Mouse (Mus musculus) ovary, postnatal 36 days (tissue): Measurements from ENCODE around the gene Dpagt1.
"Not testable (repeated sequence)": the region's sequence is repeated elsewhere in the genome, so short reads cannot be mapped to it uniquely, and the experiment has no call there.

Source experiments
- DNase-seq: peaks from one replicate; pipeline ENCODE4 v3.0.0; 2022; ENCODE audit warnings: low spot score, mixed read lengths

Gene Dpagt1

DNA sequence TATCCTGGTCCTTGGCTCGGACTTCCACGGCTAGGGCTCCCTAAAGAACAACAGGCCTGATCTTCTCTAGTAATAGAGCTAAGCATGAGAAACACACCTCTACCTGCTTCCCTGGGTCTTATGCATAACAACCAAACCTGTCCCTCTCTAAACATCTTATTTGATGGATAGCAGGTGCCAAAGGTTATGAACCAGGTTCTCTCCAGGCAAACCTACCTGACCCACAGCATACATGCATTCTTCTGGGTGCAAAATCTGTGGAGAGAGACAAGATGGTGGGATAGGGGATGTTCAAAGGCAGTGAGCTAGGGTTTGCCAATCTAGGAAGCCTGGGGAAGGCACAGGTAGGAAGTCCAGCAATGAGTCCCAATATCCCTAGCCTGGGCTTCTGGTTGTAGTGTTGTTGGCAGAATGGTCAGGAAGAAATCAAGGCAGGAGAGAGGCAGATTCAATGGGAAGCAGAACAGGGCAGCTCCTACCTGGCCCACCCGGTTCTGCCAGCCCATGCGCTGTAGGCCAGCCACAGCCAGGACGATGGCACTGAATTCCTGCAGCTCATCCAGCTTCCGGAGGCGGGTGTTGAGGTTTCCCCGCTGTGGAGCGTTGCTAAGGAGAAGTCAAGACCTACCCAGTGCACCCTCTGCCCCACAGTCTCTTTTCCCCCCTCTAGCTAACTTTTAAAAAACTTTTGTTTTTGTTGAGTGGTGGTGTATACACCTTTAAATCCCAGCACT lies 11.8 kb downstream of the Dpagt1 start:
- no peak for DNase-seq

DNA sequence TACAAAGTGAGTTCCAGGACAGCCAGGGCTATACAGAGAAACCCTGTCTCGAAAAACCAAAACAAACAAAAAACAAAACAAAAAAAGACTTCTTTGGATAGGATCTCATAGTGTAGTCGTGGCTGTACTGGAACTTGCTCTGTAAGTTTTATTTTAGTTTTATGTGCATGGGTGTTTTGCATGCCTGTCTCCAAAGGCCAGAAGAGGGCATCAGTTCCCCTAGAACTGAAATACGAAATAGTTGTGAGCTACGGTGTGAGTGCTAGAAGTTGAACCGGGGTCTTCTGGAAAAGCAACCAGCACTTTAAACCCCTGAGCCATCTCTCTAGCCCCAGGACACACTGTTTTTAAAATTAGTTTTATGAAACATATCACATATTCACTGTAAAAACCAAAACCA lies 12.8 kb downstream of the Dpagt1 start:
- DNase-seq = no peak

DNA sequence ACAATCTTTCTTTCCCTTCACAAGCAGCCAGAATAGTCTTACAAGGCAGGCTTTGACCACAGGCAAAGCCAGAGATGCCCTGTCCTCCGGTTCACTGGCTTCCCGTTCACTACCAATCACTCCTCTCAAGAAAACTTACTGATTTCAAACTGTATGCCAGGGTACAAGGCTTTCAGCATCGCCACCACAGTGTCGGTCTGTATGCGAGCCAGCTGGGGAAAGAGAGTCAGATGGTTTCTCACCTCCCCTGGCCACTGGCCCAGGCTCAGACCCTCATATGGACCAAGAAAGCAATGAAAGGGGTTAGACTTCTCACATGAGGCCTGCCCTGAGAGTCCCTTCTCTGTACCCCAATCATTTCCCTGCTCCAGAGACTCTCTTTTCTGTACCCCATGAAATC lies 15.7 kb downstream of the Dpagt1 start:
- DNase-seq = no peak

DNA sequence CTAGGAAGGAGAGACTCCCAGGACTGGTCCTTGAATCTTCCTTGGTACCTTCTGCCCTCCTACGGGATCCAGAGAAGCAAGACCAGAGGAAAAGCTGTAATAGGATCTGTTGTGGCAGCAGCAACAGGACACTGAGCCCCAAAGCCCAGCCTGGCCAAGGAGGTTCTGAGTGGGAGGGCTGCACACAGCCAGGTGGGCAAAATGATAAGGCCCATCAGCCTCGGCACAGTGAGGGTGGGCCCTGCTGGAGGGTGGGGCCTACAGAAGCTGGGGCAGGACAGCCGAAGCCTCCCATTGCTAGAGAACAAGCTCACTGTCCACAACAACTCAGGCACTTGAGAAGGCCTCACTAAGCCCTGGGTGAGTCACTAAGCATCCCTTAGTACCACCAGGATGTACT lies 16.4 kb downstream of the Dpagt1 start:
- DNase-seq = no peak

DNA sequence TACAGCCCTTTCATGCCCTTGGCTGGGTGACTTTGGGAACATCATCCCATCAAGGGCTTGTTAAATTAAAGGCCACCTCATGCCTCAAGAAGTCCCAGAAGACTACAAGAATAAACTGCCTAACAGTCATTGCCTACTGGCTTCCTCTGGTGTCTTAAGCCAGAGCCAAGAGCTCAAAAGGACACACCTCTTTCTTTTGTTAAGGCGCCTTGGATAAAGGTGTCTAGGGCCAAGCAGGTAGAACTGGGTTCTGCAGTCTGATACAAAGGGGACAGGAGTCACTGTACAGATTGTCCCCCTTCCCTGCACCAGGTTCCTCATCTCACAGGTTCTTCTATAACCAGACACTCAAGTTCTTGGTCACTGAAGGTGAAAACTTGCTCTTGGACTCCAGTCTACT lies 16.8 kb downstream of the Dpagt1 start:
- DNase-seq = no peak

DNA sequence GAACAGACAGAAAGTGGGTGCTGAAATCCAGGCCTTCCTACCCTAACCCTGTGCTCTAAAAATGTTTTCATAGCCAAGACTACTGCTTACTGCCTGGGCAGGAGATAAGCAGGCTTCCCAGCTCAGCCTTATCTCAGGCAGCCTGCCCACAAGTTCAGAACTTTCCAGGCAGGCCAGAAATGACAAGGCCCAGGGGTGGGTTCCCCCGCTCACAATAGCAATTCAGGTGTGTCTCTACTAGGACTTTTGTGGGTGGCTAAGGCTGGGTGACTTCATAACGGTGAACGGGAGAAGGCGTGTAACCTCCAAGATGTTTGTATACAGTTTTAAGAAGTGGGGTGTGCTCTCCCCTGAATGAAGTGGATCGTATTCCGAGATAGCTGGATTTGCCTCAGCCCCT lies 17.5 kb downstream of the Dpagt1 start:
- DNase-seq = peak; percentile 53

DNA sequence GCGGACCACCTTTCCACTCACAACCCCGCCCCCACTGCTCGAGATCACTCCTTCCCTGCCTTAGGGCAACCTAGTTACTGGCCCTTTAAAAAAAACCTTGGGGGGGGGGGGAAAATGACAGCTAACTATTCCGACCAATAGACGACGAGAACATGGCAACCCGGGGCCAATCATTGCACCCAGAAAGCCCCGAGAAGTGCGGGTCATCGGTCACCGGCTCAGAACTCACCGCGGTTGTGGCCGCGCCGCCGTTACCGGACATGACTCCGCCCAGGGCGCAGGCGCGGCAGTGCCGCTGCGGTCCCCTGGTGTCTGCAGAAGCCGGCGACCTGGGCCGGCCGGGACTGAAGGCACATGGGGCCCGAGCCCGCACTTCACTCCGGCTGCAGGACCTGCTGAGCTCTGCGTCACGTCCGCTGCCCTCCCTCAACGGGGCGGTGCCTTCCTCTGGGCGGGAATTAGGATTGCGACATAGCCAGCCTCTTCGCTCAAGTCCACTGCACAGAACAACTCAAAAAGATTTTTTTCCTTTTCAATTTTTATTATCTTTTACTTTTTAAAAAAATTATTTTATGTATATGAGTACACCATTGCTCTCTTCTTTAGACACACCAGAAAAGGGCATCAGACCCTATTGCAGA lies 18.1 kb downstream of the Dpagt1 start, which contains the start of gene Hmbs:
TSS of gene Hmbs (minus strand) at position 448 of the 641 bp plus-strand sequence.
- peak; percentile 91 for DNase-seq

DNA sequence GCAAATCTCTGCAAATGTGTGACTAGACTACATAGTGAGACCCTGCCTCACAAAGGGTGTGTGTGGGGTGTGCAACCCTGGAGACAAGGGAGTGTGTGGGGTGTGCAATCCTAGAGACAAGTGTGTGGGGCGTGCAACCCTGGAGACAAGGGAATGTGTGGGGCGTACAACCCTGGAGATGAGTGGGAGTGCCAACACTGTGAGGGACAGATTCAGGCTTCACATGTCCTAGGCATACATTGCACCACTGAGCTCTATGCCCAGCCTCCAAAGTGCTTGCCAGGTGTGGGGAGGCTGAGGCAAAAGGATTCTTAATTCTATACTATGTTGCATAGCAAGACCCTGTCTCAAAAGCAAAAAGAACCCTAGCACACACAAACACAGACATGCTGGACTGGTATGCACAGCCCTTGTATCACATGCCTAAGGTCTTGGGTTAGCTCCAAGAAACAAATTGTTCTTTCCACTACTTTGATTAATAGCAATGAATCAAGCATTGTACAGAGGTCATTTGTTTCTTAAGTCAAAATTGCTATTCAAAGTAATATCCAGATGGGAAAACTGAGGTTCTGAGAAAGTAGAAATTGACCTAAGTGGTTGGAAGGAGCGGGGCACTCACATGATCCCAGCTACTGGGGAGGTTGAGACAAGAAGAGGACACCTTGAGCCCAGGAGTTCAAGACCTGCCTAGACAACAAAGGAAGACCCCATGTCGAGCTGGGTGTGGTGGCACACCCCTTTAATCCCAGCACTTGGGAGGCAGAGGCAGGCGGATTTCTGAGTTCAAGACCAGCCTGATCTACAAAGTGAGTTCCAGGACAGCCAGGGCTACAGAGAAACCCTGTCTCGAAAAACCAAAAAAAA lies 20.0 kb downstream of the Dpagt1 start:
- DNase-seq = no peak

DNA sequence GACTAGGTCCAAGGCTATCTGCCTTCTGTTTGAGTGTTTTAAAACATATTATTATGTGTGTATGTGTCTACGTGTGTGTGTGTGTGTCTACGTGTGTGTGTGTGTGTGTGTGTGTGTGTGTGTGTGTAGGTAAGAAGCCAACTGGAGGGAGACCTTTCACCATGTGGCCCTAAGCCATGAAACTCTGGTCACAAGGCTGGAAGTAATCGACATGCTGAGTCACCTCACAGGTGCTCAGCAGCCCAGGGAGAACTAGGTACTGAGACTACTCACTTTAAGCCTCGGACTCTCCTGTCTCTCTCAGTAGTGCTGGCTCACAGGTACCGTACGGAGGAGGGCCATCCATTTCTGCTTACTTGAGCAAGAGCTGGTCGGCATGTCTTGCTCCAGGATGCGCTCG lies 21.3 kb downstream of the Dpagt1 start:
- no peak for DNase-seq

DNA sequence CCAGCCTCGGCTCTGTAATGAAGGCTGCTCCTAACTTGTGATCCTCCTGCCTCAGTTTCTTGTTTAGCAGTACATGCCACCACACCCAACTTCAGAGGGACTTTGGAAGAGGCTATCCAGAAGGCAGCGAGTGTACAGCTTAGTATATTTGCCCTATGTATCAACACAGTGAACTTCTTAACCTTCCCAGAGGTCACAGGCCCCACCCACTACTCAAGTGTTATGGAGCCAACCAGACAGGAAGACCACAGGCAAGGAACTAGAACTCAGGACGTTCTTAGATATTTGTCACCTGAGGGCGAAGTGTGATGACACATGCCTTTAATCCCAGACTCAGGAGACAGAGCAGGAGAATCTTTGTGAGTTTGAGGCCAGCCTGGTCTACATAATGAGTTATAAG lies 21.8 kb downstream of the Dpagt1 start:
- no peak for DNase-seq

DNA sequence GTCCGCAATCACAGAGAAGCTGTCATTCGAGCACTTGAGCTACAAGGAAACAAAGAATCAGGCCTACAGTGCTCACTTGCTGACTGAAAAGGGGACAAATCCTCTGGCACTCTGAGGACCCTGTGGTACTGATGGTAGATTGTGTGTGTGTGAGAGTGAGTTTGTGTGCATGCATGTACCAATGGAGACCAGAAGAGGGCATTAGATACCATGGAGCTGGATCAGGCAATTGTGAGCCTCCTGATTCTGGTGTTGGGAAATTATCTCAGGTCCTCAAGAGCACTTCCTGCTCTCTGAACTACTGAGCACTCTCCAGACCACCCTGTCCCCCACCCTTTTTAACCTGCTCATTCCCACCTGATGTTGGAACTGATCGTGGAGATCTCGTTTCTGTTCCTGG lies 22.7 kb downstream of the Dpagt1 start:
- DNase-seq = no peak

DNA sequence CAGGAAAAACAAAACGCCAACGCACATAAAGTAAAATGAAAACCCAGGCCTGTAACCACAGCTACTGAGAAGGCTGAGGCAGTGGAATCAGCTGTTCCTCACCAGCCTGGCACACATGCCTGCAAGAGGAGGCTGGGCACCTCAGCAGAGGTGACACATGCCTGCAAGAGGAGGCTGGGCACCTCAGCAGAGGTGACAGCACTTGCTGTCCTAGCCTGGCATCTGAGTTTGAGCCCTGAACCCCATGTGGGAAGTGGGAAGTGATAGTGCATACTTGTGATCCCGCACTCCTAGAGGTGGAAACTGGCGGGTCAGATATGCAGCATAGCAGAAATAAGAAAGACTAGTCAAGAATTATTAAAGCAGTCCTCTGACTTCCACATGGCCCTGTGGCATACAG lies 25.6 kb downstream of the Dpagt1 start:
- DNase-seq = no peak

DNA sequence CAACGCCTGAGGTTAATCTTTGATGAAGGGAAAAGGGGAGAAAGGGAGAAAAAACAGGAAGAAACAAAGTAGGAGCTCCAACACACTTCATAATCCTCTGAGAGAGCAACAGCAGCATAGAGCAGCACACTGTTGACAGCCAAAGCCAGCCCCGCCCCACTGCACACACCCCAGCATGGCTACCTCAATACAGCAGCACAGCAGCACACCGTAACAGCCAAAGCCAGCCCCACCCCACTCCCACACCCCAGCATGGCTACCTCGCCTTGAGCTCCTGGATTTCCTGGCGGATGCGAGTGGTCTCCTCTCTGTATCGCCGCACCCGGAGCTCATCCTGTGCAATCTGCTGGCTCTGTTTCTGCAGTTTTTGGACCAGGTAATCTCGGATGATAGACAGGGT lies 26.5 kb downstream of the Dpagt1 start:
- DNase-seq = no peak

DNA sequence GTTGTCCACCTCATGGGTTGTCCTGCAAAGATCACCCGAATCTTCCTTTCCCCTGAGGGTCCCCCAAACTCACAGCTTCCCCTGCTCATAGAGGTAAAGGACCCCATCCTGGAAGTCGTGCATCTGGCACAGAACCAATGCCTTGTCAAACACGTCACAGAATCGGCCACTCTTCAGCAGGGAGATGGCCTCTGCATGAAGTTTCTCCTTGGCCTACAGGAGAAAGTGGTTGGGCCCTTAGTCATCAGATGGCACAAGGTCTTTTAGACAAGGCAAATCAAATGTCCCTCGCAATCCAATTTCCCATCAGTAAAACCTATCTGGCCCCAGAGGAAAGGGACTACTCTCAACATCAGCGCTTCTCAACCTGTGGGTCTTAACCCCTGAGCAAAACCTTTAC lies 27.3 kb downstream of the Dpagt1 start:
- no peak for DNase-seq

DNA sequence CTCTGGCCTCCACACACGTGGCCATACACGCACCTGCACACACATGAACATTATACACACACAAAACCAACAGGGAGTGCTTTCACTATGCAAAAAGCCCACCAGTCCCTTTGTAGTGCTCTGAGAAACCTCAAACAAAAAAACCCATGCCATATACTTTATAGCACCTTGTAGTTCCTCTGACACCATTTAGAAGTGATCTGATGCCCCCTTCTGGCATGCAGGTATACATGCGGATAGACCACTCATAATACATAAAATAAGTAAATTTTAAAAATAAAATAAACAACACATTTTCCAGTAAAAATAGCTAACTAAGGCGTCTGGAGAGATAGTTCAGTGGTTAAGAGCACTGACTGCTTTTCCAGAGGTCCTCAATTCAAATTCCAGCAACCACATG lies 31.4 kb downstream of the Dpagt1 start:
- no peak for DNase-seq

DNA sequence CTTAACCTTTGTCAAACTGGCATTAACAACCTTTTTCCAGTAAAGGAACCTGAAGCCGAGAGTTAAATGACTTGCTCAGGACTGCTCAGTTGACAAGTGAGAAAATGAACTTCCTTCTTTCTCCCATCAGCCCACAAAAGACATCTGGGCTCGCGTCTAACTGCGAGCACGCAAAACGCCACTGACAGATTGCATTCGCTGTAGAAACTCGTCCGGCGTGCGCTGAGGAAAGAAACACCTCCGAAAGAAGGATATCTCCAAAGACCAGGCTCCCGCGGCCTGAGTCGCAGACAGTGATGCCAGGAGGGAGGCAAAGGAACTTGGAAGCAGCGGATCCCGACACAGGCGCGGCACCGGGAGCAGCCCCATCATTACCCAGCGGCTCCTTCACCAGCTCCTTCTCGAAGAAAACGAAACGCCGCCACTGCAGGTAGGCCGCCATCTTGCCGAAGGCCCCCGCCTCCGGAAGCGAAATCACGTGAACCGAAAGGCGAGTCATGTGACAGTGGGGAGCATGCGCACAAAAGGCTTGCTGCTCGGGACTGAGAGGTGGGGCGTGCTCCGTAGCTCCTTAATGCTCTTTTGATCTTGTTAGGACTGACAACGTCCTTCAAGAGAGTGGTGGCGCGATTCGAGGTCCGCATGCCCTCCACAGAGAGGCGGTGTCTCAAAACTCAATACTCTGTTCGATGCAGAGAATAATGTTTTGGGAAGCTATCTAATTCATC lies 35.5 kb downstream of the Dpagt1 start, which contains the start of gene Vps11:
TSS of gene Vps11 (minus strand) at position 481 of the 728 bp plus-strand sequence.
- peak; percentile 93 for DNase-seq

DNA sequence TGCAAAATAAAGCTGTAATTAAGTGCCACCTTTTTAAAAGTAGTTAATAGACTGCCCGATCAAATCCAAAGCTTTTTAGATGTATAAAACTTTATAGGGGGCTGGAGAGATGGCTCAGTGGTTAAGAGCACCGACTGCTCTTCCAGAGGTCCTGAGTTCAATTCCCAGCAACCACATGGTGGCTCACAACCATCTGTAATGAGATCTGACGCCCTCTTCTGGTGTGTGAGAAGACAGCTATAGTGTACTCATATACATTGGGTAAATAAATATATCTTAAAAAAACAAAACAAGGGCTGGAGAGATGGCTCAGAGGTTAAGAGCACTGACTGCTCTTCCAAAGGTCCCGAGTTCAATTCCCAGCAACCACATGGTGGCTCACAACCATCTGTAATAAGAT lies 36.1 kb downstream of the Dpagt1 start:
- DNase-seq = not testable (repeated sequence)

DNA sequence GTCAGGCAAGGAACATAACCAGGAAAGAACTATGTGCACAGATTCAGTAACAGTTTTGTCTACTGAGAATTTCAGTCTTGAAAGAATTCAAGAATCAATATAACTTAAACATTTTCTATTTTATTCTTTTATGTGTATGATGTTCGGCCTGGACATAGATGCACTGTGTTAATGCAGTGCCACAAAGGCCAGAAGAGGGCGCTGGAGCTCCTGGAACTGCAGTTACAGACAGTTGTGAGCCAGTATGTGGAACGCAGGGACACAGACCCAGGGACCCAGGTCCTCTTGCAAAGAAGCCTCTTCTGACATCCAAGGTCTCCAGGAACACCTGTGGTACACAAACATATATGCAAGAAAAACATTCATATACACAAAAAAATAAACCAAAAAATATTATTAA lies 38.7 kb downstream of the Dpagt1 start:
- no peak for DNase-seq

DNA sequence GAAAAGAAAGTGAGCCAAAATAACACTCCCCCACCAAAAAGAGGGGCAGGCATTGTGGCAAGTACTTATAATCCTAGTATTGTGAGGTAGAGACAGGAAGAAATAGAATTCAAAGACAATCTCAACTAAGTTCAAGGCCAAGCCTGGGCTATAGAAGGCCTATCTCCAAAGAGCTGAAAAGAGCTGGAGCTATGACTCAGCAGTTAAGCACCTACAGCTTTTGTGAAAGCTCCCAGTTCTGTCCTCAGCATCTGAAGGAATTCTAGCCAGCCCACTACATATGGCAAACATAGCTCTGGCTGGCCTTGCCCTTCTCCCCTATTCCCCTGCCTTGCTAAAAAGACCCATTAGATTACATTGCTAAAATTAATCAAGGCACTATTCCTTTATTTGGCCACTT lies 47.6 kb downstream of the Dpagt1 start:
- DNase-seq = no peak

DNA sequence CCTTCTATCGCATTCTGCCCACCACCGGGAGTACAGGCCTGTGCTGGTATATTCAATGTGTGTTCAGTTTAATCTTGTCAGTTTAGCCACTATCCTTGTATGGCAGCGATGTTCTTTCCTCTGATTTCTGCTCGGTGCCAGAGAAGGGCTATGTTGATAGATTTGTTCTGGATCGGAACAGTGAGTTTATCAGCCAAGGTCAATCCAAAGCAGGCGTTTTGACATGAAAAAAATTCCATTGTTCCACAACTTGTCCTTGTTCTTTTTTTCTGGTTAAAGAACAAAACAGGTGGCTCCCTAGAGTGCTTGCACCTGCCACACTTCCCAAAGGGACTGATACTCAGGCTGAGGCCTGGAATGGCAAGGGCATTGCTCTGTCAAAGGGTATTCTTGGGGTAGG lies 50.3 kb downstream of the Dpagt1 start:
- DNase-seq = no peak

DNA sequence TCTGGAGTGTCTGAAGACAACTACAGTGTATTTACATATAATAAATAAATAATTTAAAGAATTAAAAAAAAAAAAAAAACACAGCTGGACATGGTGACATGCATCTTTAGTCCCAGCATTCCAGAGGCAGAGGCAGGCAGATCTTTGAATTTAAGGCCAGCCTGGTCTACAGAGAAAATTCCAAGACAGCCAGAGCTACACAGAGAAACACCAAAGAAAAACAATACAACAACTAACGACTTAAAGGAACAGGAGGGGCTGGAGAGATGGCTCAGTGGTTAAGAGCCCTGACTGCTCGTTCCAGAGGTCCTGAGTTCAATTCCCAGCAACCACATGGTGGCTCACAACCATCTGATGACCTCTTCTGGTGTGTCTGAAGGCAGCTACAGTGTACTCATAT lies 51.5 kb downstream of the Dpagt1 start:
- DNase-seq = not testable (repeated sequence)

DNA sequence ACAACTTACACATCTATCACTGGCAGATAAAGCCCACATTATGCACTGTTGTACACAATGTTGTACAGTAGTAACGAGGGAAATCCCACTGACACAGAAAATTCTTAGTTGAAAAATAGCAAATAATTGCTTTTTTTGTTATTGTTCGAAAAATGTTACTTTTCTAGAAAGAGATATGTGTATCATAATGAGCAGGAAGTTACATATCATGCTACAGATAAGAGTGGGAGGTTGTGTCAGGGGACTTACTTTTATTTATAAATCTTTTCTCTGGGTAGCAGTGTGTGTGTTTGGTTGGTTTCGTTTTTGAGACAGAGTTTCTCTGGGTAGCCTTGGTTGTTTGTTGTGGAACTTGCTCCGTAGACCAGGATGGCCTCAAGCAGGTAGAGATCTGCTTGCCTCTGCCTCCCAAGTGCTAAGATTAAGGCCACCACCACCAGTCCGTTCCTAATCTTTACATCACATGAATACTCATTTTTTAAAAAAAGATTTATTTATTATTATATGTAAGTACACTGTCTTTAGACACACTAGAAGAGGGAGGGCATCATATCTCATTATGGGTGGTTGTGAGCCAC lies 52.4 kb downstream of the Dpagt1 start:
- DNase-seq = no peak
